Mouse (Mus musculus) testis, adult 2 months (tissue): ENCODE results near the gene Lrrc8b.

ENCODE experiments used
- CTCF ChIP-seq: fragments of 200-500 bp; IDR thresholded peaks from 2 replicates; pipeline ENCODE4 v1.5.1; 2012; ENCODE audit warnings: low read depth, mild to moderate bottlenecking, inconsistent platforms, low read length, moderate library complexity; ENCODE audit not compliant: control insufficient read depth, insufficient read depth, insufficient replicate concordance
- POLR2A ChIP-seq: fragments of 200-500 bp; IDR thresholded peaks from 2 replicates; pipeline ENCODE4 v1.6.1; 2012; ENCODE audit warnings: low read depth, mild to moderate bottlenecking, inconsistent platforms, low read length, moderate library complexity; ENCODE audit not compliant: control insufficient read depth

GRCm38 (mm10) chr5:105390346-105390745 is 25.2 kb upstream of the Lrrc8b start:
- TF ChIP-seq POLR2A, result no peak
- TF ChIP-seq CTCF, result no peak
